Mouse (Mus musculus): ENCODE data around the gene Fabp2.

DNA sequence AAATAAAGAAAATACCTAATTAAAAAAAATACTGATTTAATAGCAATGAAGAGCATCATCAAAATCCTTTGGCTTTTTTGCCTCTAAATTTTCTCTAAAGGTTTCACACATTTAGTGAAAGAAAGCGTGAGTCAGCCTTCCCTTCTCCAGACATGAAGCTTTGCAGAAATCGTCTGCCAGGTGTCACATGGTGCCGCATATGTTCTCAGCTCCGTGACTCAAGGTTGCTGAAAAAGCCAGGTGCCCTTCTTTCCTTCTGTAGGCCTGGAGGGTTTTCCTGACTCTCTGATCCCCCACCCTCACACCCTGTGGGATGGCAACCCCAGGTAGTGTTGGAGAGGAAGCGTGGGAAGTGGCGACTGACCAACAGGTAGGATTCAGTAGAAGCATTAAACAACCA, 34.9 kb downstream of the Fabp2 start:
- TF ChIP-seq CTCF (IDR thresholded peaks at IDR 0.05; ENCODE audit: borderline replicate concordance, control insufficient read depth, extremely low read depth, insufficient read depth, low read length, poor library complexity): no peak
- TF ChIP-seq POLR2A (IDR thresholded peaks at IDR 0.05; ENCODE audit: control insufficient read depth, extremely low read depth, insufficient read depth, low read length, poor library complexity): no peak
